Mouse (Mus musculus) liver, embryonic 14.5 days (tissue): ENCODE results near the gene Pdia4.
A peak's percentile ranks its signal among the peaks of the same experiment; 100 is the strongest.

ENCODE experiments used
- CTCF ChIP-seq: IDR thresholded peaks from 2 replicates; pipeline ENCODE4 v1.5.1; 2016; ENCODE audit warnings: antibody characterized with exemption, low read depth, control low read depth
- EP300 ChIP-seq: IDR thresholded peaks from 2 replicates; pipeline ENCODE4 v1.6.1; 2016; ENCODE audit warnings: antibody characterized with exemption, low read depth

GRCm38 (mm10) chr6:47810181-47810580, 3.0 kb downstream of the Pdia4 start:
- TF ChIP-seq EP300 (no peak), CTCF (peak; percentile 21; the same call in 1 of the 2 replicates)
